In the genomic region with DNA sequence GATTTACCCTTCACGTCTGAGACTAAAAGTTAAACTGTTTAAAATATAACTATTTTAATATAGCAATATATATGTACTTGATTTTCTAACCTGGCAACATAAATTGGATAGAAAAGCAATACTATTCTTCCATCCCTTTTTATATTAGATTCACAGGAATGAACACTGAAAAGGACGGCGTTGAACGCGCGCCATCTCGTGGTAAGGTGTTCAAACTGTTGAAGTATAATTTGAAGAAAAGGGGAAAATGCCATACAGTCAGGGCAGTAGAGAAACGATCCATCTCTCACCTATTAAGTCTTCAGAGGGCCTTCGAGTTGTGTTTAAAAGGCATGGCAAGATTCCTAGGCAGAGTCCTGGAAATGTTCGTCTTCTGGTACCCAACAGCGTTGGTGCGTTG, we compare ENCODE assay signal across 9 mouse cellular contexts. TPM values are rescaled to one million over a fixed set of nuclear protein-coding genes. Genes with fewer than 3 reads are reported as not detected.
DNase-seq lines count a peak whose midpoint lies in the region; ATAC-seq and TF ChIP-seq lines count a peak whose summit lies in the region.
"Had no signal": no experiment of that assay in that cellular context is flagged by ENCODE, and none has a peak within 500 bp of the region (broad histone marks: within the 10 kb centered on the region; RNA-seq: fewer than 3 reads in every experiment).

No protein-coding gene starts in this region.

- H3K9me3 ChIP-seq in forebrain, embryonic 10.5 days, result no peaks in the 10 kb centered on the region
- no peaks in the 10 kb centered on the region for H3K9me3 ChIP-seq in forebrain, embryonic 12.5 days
- no peaks in the 10 kb centered on the region for H3K9me3 ChIP-seq in stomach, postnatal 0 days (ENCODE audit: control insufficient read depth, low read length)
- H3K9me3 ChIP-seq: heart, embryonic 13.5 days had no signal

- WGBS in forebrain, embryonic 10.5 days, result 25% methylated on average over 12 of the region's 12 CpGs
- 25% methylated on average over 12 of the region's 12 CpGs for WGBS in forebrain, embryonic 12.5 days
- WGBS in spleen, adult 2 months, result 19% methylated on average over 12 of the region's 12 CpGs
- 17% methylated on average over 12 of the region's 12 CpGs for WGBS in stomach, postnatal 0 days

- no peaks in the 10 kb centered on the region for H3K4me1 ChIP-seq in forebrain, embryonic 10.5 days
- no peaks in the 10 kb centered on the region for H3K4me1 ChIP-seq in forebrain, embryonic 12.5 days
- no peaks in the 10 kb centered on the region for H3K4me1 ChIP-seq in spleen, adult 2 months (ENCODE audit: control insufficient read depth, insufficient read depth, insufficient read length)
- H3K4me1 ChIP-seq in stomach, postnatal 0 days (replicated peaks; ENCODE audit: control insufficient read depth, insufficient read depth), result no peaks in the 10 kb centered on the region
- H3K4me1 ChIP-seq: heart, embryonic 13.5 days had no signal

- H3K36me3 ChIP-seq in forebrain, embryonic 10.5 days (replicated peaks), result no peaks in the 10 kb centered on the region
- H3K36me3 ChIP-seq in forebrain, embryonic 12.5 days (replicated peaks), result no peaks in the 10 kb centered on the region
- H3K36me3 ChIP-seq in spleen, adult 2 months (ENCODE audit: control insufficient read depth, insufficient read depth, low read length), result no peaks in the 10 kb centered on the region
- no peaks in the 10 kb centered on the region for H3K36me3 ChIP-seq in stomach, postnatal 0 days (ENCODE audit: control insufficient read depth, insufficient read depth, low read length)
- H3K36me3 ChIP-seq: heart, embryonic 13.5 days had no signal

- H3K9ac ChIP-seq in forebrain, embryonic 12.5 days, result no peak overlapping the region
- no peak overlapping the region for H3K9ac ChIP-seq in stomach, postnatal 0 days (ENCODE audit: low read length)
- H3K9ac ChIP-seq: heart, embryonic 13.5 days had no signal

- peak; percentile 34 for DNase-seq in forebrain, embryonic 10.5 days (ENCODE audit: extremely low spot score, low spot score)
- peak in 1 of 2 experiments; percentile 13 for DNase-seq in spleen, adult 2 months (ENCODE audit: low read depth in 1 of 2, low spot score in 2 of 2)
- no peak for DNase-seq in spleen, postnatal 4 days (ENCODE audit: low spot score in 2 of 2)
- DNase-seq in embryo, embryonic 11 days, result peak; percentile 68
- peak; percentile 43 for DNase-seq in kidney, postnatal 14 days
- peak; percentile 58 for DNase-seq in lung, postnatal 14 days
- peak; percentile 60 for DNase-seq in stomach, postnatal 0 days (ENCODE audit: low spot score)

- no peak for TF ChIP-seq POLR2A in spleen, adult 2 months (IDR thresholded peaks at IDR 0.05; ENCODE audit: low read depth, low read length)

- TF ChIP-seq EP300 in stomach, postnatal 0 days (optimal IDR thresholded peaks at IDR 0.05), result no peak

- no peak overlapping the region for H3K27ac ChIP-seq in forebrain, embryonic 10.5 days
- H3K27ac ChIP-seq in forebrain, embryonic 12.5 days, result no peak overlapping the region
- no peak overlapping the region for H3K27ac ChIP-seq in spleen, adult 2 months (ENCODE audit: insufficient read depth, low read length)
- no peak overlapping the region for H3K27ac ChIP-seq in stomach, postnatal 0 days (replicated peaks)
- H3K27ac ChIP-seq: heart, embryonic 13.5 days had no signal

- H3K4me3 ChIP-seq in forebrain, embryonic 10.5 days, result no peak overlapping the region
- H3K4me3 ChIP-seq in forebrain, embryonic 12.5 days (replicated peaks), result no peak overlapping the region
- H3K4me3 ChIP-seq in spleen, adult 2 months (ENCODE audit: extremely low read depth, insufficient read depth, insufficient read length), result no peak overlapping the region
- H3K4me3 ChIP-seq in stomach, postnatal 0 days (ENCODE audit: low read depth, low read length), result no peak overlapping the region
- H3K4me3 ChIP-seq: heart, embryonic 13.5 days had no signal

- H3K27me3 ChIP-seq in forebrain, embryonic 10.5 days (ENCODE audit: poor library complexity, severe bottlenecking), result no peaks in the 10 kb centered on the region
- H3K27me3 ChIP-seq in forebrain, embryonic 12.5 days, result no peaks in the 10 kb centered on the region
- no peaks in the 10 kb centered on the region for H3K27me3 ChIP-seq in spleen, adult 2 months (ENCODE audit: control insufficient read depth, insufficient read depth, low read length)
- H3K27me3 ChIP-seq in stomach, postnatal 0 days (ENCODE audit: control insufficient read depth, insufficient read depth, low read length), result no peaks in the 10 kb centered on the region
- H3K27me3 ChIP-seq: heart, embryonic 13.5 days had no signal

- ATAC-seq in forebrain, embryonic 12.5 days (ENCODE audit: low FRiP score), result no peak
- ATAC-seq in stomach, postnatal 0 days (ENCODE audit: low FRiP score, low TSS enrichment), result no peak

- TF ChIP-seq CTCF in spleen, adult 2 months (IDR thresholded peaks at IDR 0.05; ENCODE audit: extremely low read depth, insufficient read depth, insufficient read length, insufficient replicate concordance), result peak; percentile 29; the same call in 1 of the 2 replicates
- peak; percentile 87 for TF ChIP-seq CTCF in stomach, postnatal 0 days (IDR thresholded peaks at IDR 0.05; ENCODE audit: low read depth)

- no peak overlapping the region for H3K4me2 ChIP-seq in forebrain, embryonic 12.5 days
- no peak overlapping the region for H3K4me2 ChIP-seq in stomach, postnatal 0 days (replicated peaks; ENCODE audit: low read depth)
- H3K4me2 ChIP-seq: heart, embryonic 13.5 days had no signal

RNA-seq across cellular contexts. Expression of gene Fbxo5, which starts 14.7 kb away (rescaled TPM):
- polyA plus RNA-seq in forebrain, embryonic 10.5 days (2016; fragmentation: Nextera tagmentation; extraction: Ambion mirVana), result 113 and 132 TPM in 2 replicates
- 82.4 and 93.9 TPM in 2 replicates for polyA plus RNA-seq in forebrain, embryonic 12.5 days (2016; fragmentation: Nextera tagmentation; extraction: Ambion mirVana)
- 2.9 and 3.5 TPM in 2 replicates for polyA plus RNA-seq in spleen, adult 2 months (2012; rRNA removed)
- polyA plus RNA-seq in stomach, postnatal 0 days (2015; fragmentation: Nextera tagmentation; extraction: Ambion mirVana), result 12.7 and 15.8 TPM in 2 replicates

RNA-seq across cellular contexts. Expression of gene Mtrf1l, which starts 33.1 kb away (rescaled TPM):
- polyA plus RNA-seq in forebrain, embryonic 10.5 days (2016; fragmentation: Nextera tagmentation; extraction: Ambion mirVana), result 10.9 and 12.6 TPM in 2 replicates
- 11.5 and 13.0 TPM in 2 replicates for polyA plus RNA-seq in forebrain, embryonic 12.5 days (2016; fragmentation: Nextera tagmentation; extraction: Ambion mirVana)
- 1.9 and 2.2 TPM in 2 replicates for polyA plus RNA-seq in spleen, adult 2 months (2012; rRNA removed)
- 8.4 and 10.0 TPM in 2 replicates for polyA plus RNA-seq in stomach, postnatal 0 days (2015; fragmentation: Nextera tagmentation; extraction: Ambion mirVana)

Comparison
In these comparisons a context has a peak if more than half of its experiments do, and no peak if none do; other contexts are left out.
1. DNase-seq: peak in forebrain, embryonic 10.5 days (single experiment), embryo, embryonic 11 days (single experiment), kidney, postnatal 14 days (single experiment), lung, postnatal 14 days (single experiment) and stomach, postnatal 0 days (single experiment); none in spleen, postnatal 4 days (0 of 2).